9 mouse cellular contexts compared by ENCODE assay signal in the genomic region with DNA sequence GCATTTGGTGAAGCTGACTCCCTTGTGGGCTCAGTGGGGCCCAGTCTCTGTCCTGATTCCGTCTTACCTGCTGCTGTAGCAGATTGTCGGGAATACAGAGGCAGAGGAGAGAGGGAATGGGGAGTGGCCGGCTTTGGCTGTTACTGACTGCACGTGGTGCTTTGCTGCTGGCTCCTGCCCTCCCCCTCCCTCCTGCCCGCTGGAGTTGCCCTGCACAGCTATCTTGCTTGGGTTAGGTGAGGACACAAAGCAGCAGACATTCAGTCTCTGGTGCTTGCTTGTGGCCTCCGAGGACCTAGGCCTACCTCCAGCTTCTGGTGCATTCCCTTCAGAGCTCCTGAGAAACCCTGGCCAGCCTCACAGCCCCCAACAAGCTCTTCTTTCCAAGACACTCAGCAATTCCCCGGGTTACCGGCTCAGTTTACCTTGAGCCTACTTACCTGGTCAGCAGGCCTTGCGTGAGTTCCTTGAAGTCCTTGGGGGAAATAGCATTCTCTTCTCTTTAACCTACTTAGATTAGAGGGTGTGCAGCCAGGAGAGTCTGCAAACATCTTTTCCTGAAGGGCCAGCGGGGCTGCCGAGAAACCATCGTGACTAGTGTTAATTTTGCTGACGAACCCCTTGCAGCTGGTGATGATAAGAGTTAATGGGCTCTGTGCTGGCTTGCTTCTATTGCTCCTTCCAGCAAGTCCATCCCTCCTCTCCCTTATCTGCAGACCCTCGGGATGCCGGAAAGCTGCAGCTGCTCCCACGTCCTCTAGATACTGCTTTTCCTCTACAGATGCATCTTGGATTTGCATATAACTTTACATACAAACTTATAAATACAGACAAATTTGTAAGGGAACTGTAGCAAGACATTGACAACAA.
DNase-seq lines count a peak whose midpoint lies in the region; ATAC-seq lines count a peak whose summit lies in the region.
"Had no signal": no experiment of that assay in that cellular context is flagged by ENCODE, and none has a peak within 500 bp of the region (broad histone marks: within the 10 kb centered on the region; RNA-seq: fewer than 3 reads in every experiment).

No protein-coding gene starts in this region.

- intact Hi-C loops in left cerebral cortex, postnatal 36 days (cut with DNase I), result no loop called here

- H3K27me3 ChIP-seq in heart, embryonic 14.5 days (ENCODE audit: control insufficient read depth, insufficient read depth, low read length), result no peaks in the 10 kb centered on the region
- no peaks in the 10 kb centered on the region for H3K27me3 ChIP-seq in liver, embryonic 12.5 days (replicated peaks)
- H3K27me3 ChIP-seq: neural tube, embryonic 13.5 days had no signal

- no peak overlapping the region for H3K4me3 ChIP-seq in heart, embryonic 14.5 days (ENCODE audit: control insufficient read depth in 1 of 2, insufficient read depth in 1 of 2, low read depth in 1 of 2, low read length in 2 of 2)
- peak overlapping the region; percentile 29 for H3K4me3 ChIP-seq in liver, embryonic 12.5 days
- H3K4me3 ChIP-seq: neural tube, embryonic 13.5 days had no signal

- 8% methylated on average over 16 of the region's 16 CpGs for WGBS in heart, embryonic 14.5 days
- WGBS in liver, embryonic 12.5 days (ENCODE audit: insufficient replicate concordance), result 19% methylated on average over 16 of the region's 16 CpGs

- H3K9ac ChIP-seq in heart, embryonic 14.5 days (ENCODE audit: low read length), result no peak overlapping the region
- H3K9ac ChIP-seq in liver, embryonic 12.5 days, result peak overlapping the region; percentile 50
- H3K9ac ChIP-seq: neural tube, embryonic 13.5 days had no signal

- H3K4me1 ChIP-seq in heart, embryonic 14.5 days (ENCODE audit: control insufficient read depth in 2 of 2, insufficient read depth in 2 of 2, low read length in 2 of 2), result peaks cover 11 to 16% of the 10 kb centered on the region in 2 experiments
- H3K4me1 ChIP-seq in liver, embryonic 12.5 days, result peaks cover 58% of the 10 kb centered on the region
- H3K4me1 ChIP-seq: neural tube, embryonic 13.5 days had no signal

- peak; percentile 28 for DNase-seq in ovary, adult 18-20 months (ENCODE audit: low spot score)
- no peak for DNase-seq in ovary, postnatal 10 days (ENCODE audit: low spot score)
- peak; percentile 41 for DNase-seq in urinary bladder, postnatal 25 days (ENCODE audit: low spot score)
- DNase-seq in left cerebral cortex, postnatal 36 days (ENCODE audit: low spot score in 2 of 2), result no peak
- no peak for DNase-seq in cerebellum, postnatal 36 days
- no peak for DNase-seq in right cerebral cortex, adult 18-20 months

- H3K36me3 ChIP-seq in heart, embryonic 14.5 days (ENCODE audit: control insufficient read depth, insufficient read depth, low read length), result no peaks in the 10 kb centered on the region
- H3K36me3 ChIP-seq in liver, embryonic 12.5 days, result peaks cover 16% of the 10 kb centered on the region
- H3K36me3 ChIP-seq: neural tube, embryonic 13.5 days had no signal

- peak overlapping the region; percentile 20; the same call in 1 of the 2 replicates for H3K4me2 ChIP-seq in heart, embryonic 14.5 days (ENCODE audit: low read length)
- H3K4me2 ChIP-seq in liver, embryonic 12.5 days, result peak overlapping the region; percentile 67
- H3K4me2 ChIP-seq: neural tube, embryonic 13.5 days had no signal

- peaks cover 7% of the 10 kb centered on the region; the same call in 1 of the 2 replicates for H3K9me3 ChIP-seq in heart, embryonic 14.5 days (ENCODE audit: control insufficient read depth, low read length)
- 0 out of 2 replicates have a peak, but pooled peaks cover 4% of the 10 kb centered on the region for H3K9me3 ChIP-seq in liver, embryonic 12.5 days (replicated peaks)

- ATAC-seq in heart, embryonic 14.5 days (ENCODE audit: insufficient number of reproducible peaks, insufficient read depth, low FRiP score, low read depth), result no peak
- peak; percentile 91 for ATAC-seq in liver, embryonic 12.5 days

- H3K27ac ChIP-seq in heart, embryonic 14.5 days (replicated peaks in 1 of 2; ENCODE audit: control insufficient read depth in 1 of 2, insufficient read depth in 1 of 2, low read depth in 2 of 2, low read length in 2 of 2), result no peak overlapping the region
- H3K27ac ChIP-seq in liver, embryonic 12.5 days, result peak overlapping the region; percentile 87
- H3K27ac ChIP-seq: neural tube, embryonic 13.5 days had no signal

Comparison
In these comparisons a context has a peak if more than half of its experiments do, and no peak if none do; other contexts are left out.
1. DNase-seq: peak in ovary, adult 18-20 months (single experiment) and urinary bladder, postnatal 25 days (single experiment); none in ovary, postnatal 10 days (single experiment), left cerebral cortex, postnatal 36 days (0 of 2), cerebellum, postnatal 36 days (0 of 2) and right cerebral cortex, adult 18-20 months (single experiment).